Mouse (Mus musculus) heart, postnatal 36 days (tissue): Measurements from ENCODE around the gene Actl10. TPM values are rescaled to one million over a fixed set of nuclear protein-coding genes. Genes with fewer than 3 reads are reported as not detected.

Source experiments
- DNase-seq, 2 experiments: peaks; one replicate each; pipeline ENCODE4 v3.0.0; 2021 to 2022
- intact Hi-C: fragments of 180-260 bp; cut with DNase I; formaldehyde crosslinking; loops from one replicate; pipeline ENCODE4 v1.15.1; 2025
- total RNA-seq, 2 experiments: library from RNA; stranded (reverse); gene quantifications; 2 replicates each; pipeline ENCODE4 v1.2.3; 2021

Actl10 gene
- total RNA-seq, 2 experiments from 2014 or later: not detected

DNA sequence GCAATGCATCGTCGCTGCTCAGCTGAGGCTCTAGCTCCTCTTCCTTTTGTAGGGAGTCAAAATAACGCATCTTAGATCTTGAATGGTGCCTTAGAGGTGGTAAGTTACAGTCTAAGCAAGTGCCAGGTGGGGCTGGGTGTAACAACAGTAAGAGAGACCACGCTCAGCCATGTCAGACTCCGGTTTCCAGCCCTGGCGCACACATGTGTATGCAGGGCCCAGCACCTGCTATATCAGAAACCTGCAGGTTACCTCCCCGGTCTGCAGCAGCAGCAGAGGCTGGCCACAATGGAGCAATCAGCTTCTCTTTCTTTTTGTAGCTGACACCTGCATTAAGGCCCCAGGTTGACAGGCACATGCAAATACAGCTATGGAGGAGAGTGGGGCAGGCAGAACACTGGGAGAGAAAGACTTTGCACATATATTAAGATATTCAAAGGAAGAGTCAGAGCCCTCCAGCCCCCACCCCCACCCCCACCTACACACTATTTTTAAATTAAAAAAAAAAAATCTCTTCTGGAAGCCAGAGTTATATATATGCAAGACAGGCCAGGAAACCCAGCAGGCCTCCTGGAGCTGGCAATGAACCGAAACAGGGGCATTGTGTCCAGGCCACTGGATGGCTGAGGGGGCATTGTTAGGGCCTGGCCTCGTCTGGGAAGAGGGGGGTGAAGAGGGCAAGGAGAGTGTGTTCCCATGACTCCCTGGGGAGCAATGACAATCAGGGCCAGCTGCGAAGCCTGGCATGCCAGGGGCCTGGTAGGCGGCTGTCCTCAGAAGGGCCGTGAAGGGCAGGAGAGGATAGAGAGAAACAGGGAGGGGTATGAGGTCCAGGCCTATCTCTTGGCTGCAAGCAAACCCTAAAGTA lies 25.5 kb downstream of the Actl10 start:
- intact Hi-C loops: no loop called here
- DNase-seq: no peak

DNA sequence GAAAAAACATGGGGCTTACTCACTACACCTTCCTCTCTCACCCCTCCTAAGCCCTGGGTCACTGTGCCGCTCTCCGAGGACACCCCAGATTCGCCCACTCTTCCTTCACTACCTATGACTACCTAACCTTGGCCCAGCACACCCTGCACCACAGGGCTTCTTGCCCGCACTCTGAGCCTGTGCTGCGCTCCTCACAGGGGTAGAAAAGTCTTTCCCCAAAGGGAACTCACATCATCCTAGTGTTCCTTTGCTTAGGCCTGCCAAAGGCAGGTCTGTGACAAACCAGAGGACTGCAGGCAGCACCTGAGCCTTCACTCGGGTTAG lies 26.1 kb downstream of the Actl10 start:
- no peak for DNase-seq
- intact Hi-C loops: no loop called here

DNA sequence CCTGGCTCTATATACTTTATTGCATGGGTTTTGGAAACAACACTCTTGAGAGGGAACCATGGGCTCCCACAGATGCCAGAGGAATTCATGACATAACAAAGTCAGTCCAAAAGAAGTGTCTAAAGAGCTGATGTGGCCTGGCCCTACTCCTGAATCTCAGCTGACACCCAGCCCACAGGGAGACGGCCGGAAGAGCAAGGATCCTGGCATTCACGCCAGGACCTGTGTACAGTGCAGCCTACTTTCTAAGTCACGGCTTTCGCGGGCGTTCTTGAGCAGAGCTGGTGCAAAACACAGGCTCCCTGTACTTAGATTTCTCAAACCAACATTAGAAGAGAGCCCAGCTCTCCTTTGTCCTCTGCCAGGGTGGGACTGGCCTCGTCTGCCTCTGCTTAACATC lies 29.0 kb downstream of the Actl10 start:
- peak; percentile 32 to 46 for DNase-seq
- intact Hi-C loops: no loop called here

DNA sequence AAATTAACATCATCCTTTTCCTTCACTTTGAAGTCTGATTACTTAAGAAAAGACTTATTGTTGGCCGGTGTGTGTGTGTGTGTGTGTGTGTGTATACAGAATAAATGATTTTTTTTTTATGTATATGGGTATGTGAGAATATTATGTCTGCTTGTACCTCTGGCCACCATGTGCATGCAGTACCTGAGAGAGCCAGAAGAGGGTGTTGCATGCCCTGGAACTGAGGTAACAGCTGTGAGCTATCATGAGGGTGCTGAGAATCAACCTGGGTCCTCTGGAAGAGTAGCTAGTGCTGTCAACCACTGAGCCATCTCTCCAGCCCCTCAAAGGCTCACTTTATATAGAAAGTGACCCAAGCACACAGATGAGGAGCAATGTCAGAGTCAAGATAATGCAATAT lies 29.8 kb downstream of the Actl10 start:
- DNase-seq: no peak
- intact Hi-C loops: no loop called here

DNA sequence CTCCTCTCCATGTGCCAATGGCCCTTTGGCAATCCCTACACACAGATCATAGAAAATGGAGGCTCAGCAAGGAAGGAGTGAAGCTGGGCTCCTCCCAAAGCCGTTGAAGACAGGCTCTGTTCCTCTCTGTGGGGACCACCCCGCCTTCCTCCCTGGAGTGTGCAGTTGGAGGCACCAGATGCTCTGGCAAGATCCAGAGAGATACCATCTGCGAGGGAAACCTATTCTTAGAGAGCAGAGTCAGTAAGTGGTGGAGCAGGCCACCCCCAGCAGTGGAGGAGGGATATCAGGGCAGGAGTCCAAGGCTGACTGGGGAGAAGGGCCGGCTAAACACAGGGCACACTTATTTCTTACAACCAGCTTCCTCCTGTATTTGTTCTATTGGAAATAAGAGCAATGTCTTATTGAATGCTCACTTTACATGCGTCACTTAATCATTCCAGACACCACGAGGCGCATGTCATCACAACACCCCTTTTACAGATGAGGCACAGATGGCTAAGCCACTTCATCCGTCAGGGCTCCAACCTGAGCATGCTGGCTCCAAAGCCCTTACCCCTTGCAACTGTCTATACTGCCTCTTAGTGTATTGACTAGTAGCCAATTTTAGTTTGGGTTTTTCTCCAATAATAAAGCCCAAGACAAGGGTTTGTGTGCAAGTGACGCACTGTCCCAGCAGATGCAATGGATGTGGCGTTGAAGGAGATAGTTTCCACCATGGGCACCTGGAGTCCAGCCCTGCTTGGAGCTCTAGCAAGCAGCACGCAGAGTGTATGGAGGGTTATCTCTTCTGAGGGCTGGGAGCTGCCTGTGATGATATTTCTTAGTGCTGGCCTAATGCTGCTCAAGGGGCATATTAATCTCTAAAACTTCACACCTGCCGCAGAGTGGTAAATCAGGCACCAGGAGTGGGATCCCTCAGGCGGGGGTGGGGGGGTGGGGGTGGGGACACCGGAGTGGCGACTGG lies 32.6 kb downstream of the Actl10 start:
- intact Hi-C loops: no loop called here
- DNase-seq: no peak

DNA sequence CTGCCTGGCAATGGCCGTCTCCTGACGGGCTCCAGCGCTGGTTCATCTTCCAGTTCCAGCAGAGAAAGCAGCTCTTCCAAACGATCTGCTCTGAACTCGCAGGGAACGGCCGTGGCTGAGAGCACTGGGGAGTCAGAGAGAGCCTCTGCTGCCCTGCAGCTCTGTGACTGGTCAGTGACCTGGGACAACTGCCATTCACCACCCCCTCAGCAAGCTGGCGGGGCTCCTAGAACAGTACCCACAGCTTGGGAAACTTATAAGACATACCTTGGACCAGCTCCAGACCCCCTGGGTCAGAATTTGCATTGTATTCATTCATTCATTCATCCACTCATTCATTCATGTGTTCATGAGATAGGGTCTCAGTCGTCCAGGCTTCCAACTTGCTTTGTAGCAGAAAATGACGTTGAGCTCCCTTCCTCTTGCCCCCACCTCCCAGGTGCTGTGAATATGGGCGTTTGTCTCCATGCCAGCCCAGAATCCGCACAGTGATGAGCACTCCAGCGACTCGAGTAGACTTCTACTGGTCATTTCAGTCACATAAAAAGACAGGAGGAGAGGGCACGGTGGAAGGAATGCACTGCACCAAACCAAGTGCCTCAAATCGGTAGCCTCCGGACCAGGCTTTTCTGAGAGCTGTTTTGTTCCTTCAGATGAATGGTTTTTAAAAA lies 33.5 kb downstream of the Actl10 start:
- DNase-seq: no peak
- intact Hi-C loops: no loop called here

DNA sequence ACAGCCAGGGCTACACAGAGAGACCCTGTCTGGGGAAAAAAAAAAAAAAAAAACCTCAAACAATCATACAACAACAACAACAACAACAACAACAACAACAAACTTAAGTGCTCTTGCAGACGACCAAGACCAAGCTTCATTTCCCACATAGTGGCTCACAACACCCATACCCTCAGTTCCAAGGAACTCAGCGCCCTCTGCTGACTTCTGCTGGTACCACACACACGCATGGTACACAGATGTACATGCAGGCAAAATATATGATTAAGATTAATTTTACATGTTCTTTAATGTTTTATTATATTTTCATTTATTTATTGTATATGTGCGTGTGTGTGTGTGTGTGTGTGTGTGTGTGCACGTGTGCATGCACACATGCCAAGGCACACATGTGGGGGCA lies 34.8 kb downstream of the Actl10 start:
- peak in 1 of 2 experiments; percentile 39 for DNase-seq
- intact Hi-C loops: no loop called here

DNA sequence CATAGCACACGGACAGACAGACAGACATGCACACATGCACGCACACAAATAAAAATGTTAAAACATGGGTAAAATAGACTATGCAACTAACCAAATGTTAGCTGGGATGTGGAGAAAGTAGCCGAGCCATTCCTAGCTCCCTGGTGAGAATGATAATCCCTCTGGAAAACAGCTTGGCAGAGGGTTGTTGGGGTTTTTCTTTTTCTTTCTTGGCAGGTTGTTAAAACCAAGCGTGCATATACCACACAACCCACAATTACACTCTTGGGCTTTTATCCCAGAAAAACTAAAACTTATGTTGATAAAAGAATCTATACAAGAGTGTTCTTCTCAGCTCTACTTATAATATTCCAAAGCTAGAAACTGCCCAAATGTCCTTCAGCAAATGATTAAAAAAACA lies 37.5 kb downstream of the Actl10 start:
- intact Hi-C loops: no loop called here
- no peak for DNase-seq

DNA sequence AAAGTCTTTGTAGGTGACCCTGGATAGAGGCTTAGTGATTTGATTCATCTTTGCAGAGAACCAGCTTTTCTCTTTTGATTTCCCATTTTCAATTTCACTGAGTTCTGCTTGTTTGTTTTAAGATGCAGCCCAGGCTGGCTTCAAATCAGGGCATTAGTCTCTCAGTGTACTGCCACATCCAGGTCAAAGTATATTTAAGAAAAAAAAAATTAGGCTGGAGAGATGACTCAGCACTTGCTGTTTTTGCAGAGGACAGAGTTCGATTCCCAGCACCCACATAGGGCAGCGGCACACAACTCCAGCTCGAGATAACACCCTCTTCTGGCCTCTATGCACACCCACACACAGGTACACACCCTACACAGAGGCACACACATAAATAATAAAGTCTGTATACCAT lies 39.7 kb downstream of the Actl10 start:
- no peak for DNase-seq
- intact Hi-C loops: no loop called here

DNA sequence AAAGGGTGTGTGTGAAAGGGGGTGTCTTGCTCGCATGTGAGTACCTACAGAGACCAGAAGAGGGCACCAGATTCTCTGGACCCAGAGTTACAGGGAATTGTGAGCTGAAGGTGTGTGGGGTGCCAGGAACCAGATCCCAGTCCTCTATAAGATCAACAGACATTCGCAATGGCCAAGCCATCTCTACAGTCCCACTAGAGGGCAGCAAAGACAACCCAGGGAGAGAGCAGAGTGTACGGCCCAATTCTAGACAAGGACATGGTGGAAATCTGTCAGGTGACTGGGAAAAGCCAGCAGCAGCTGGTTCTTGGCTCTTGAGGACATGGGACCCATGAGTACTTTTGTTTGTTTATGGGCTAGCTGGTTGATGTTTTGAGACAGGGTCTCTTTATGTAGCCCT lies 41.4 kb downstream of the Actl10 start:
- peak; percentile 28 to 40 for DNase-seq
- intact Hi-C loops: no loop called here

DNA sequence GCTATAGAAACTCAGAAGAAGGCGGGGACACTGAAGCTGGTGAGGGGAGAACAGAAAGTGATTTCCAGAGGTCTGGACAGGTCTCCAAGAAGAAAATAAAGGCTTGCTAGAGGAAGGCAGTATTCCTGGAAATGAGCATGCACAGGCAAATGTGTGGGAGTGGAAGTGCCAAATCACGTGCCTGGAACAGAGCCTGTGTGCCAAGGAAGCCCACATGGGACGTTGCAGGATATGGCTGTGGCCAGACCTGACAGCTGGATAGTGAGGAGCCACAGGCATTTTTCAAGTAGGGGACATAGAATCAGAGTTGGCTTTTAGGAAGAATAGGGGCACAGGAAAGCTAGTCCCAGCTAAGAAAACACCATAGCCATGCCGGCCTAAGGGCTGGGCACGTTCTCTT lies 44.2 kb downstream of the Actl10 start:
- intact Hi-C loops: no loop called here
- DNase-seq: no peak

DNA sequence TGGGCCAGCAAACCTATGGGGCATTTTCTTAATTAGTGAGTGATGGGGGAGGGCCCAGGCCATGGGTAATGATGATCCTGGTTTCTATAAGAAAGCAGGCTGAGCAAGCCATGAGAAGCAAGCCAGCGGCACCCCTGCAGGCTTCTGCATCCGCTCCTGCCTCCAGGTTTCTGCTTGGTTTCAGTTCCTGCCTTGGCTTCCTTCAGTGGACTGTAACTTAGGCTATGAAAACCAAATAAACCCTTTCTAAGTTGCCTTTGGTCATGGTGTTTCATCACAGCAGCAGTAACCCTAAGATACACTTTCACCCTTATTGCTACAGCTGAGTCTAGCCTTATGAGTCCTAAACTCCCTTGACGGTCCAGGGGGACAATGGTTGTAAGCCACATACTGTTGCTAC lies 45.8 kb downstream of the Actl10 start:
- DNase-seq: no peak
- intact Hi-C loops: no loop called here

DNA sequence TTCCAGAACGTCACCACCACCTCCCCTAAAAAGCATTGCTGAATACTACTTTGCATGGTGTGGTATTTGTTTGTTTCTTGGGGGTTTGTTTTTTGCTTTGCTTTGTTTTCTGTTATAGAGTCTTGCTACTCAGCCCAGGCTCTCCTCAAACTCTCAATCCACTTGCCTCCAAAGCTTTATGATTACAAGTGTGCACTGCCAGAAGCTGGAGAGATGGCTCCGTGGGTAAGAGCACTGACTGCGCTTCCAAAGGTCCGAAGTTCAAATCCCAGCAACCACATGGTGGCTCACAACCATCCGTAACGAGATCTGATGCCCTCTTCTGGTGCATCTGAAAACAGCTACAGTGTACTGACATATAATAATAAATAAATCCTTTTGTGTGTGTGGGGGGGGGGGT lies 49.0 kb downstream of the Actl10 start:
- intact Hi-C loops: no loop called here
- no peak for DNase-seq

DNA sequence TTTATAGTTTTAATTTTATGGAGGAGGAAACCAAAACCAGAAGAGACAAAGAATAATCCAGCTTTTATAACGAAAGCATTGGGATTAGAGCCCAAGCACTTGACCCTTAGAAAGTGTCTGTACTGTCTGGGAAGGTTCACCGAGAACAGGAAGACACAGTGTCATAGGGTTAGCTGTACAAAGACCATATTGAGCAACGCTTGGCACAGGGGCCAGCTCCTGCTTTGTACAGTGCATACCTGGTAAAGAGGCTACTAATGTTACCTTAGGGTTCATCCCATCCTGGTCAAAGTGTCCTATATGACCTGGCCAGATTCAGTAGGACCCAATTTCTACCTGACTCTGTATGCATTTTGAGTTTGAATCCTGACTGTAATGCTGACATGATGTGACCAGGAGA lies 49.7 kb downstream of the Actl10 start:
- intact Hi-C loops: no loop called here
- DNase-seq: no peak

Other genes with a start within 250 kb of the Actl10 start
- gene Bpifb9b, start 244.5 kb upstream of the Actl10 start, total RNA-seq: not detected
- gene Cdk5rap1, start 178.8 kb upstream of the Actl10 start, total RNA-seq: 10 to 100 TPM; 20.4 to 23.7 TPM
- 10 to 100 TPM; 70.2 to 99.0 TPM for gene Snta1, start 143.7 kb upstream of the Actl10 start, total RNA-seq
- gene Cbfa2t2, start 115.3 kb upstream of the Actl10 start, total RNA-seq: 10 to 100 TPM; 13.7 to 15.9 TPM
- not detected for gene 1700003F12Rik, start 4.7 kb upstream of the Actl10 start, total RNA-seq
- under 1 TPM; 0.14 to 0.47 TPM for gene Necab3, start 7.1 kb downstream of the Actl10 start, total RNA-seq
- under 1 TPM; 0.61 to 0.73 TPM for gene E2f1, start 18.1 kb downstream of the Actl10 start, total RNA-seq
- gene Pxmp4, start 51.9 kb downstream of the Actl10 start, total RNA-seq: 10 to 100 TPM; 27.8 to 28.3 TPM
- 1 to 10 TPM; 3.0 to 3.4 TPM for gene Zfp341, start 61.5 kb downstream of the Actl10 start, total RNA-seq
- not detected for gene 4930519P11Rik, start 61.7 kb downstream of the Actl10 start, total RNA-seq
- gene Chmp4b, start 99.9 kb downstream of the Actl10 start, total RNA-seq: 100 to 1,000 TPM; 113 to 124 TPM
- gene Gm14214, start 218.3 kb downstream of the Actl10 start, total RNA-seq: not detected
- 100 to 1,000 TPM in 1 of 2 experiments, 10 to 100 TPM in 1; 99.3 to 104 TPM for gene Raly, start 239.3 kb downstream of the Actl10 start, total RNA-seq
- not detected for gene a, start 239.6 kb downstream of the Actl10 start, total RNA-seq